Mouse (Mus musculus) WW6 (cell line): ENCODE results near the gene Wdr49.

ENCODE experiments used
- DNase-seq: peaks from one replicate; pipeline ENCODE4 v3.0.0-alpha.2; 2013; ENCODE audit warnings: low read depth, low spot score

Wdr49 gene

DNA sequence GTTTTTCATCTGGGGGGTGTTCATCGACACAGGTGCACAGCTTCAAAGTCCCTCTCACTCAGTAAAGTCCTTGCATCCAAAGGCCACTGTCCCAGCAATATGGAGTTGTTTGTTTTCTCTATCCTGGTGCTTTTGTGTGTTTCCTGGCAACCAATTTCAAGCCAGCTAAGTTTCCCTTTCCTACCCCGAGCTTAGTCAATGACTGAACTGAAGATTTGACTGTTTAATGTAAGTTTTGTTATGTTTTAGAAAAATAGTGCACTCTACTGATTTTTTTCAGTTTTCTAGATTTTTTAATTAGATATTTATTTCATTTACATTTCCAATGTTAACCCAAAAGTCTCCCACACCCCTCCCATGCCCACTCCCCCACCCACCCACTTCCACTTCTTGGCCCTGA lies at the start of gene Wdr49:
TSS of gene Wdr49 (minus strand) at position 101 of the 400 bp plus-strand sequence.
- DNase-seq = no peak

DNA sequence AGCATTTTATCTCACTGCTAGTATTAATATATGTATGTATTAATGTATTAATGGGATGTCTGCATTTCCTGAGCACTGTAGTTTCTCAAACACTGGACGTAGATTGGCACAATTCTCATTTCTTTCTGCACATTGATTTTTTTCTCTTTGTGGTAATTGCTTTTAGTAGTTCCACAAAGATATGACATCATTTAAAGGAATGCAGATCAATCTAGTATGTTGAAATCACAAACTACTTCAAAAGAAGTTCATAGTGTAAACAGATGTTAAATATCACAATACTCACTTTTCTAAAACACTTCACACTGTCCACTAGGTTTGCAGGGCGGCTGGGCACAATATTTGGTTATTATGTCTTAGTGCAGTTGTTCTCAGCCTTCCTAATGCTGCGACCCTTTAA lies 49.1 kb upstream of the Wdr49 start:
- no peak for DNase-seq

DNA sequence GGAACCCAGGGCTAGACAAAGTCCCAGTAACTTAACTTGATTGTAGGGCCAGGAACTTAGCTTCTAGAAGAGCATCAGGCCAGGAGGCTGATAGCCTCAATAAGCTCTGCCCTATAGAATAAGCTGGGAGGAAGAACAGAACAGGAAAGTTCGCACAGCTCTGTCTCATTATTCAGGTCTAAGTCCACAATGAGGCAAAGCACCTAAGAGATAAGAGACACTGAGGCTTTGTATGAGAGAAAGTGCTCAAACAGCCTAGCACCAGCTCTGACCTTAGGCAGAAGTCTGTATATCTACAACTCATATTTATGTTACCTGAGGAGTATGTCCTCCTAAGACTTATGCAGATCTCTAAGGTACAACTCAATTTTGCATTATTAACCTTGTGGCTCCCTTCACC lies 40.6 kb upstream of the Wdr49 start:
- DNase-seq = no peak

DNA sequence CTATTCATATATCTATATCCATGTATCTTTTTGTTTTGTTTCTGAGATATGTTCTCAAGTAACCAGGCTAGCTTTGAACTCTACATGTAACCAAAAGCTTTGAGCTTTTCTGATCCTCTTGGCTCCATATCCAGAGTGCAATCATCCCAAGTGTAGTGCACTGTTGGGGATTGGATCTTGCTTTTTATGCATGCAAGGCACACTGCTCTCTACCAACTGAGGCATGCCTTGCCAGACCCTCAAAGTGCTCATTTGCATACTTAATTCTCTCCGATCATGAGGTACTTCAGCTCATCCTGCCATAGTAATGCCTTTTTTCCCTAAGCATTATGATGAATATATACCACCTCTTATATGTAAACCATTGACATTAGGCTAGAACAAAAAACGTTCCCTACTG lies 39.4 kb upstream of the Wdr49 start:
- no peak for DNase-seq

DNA sequence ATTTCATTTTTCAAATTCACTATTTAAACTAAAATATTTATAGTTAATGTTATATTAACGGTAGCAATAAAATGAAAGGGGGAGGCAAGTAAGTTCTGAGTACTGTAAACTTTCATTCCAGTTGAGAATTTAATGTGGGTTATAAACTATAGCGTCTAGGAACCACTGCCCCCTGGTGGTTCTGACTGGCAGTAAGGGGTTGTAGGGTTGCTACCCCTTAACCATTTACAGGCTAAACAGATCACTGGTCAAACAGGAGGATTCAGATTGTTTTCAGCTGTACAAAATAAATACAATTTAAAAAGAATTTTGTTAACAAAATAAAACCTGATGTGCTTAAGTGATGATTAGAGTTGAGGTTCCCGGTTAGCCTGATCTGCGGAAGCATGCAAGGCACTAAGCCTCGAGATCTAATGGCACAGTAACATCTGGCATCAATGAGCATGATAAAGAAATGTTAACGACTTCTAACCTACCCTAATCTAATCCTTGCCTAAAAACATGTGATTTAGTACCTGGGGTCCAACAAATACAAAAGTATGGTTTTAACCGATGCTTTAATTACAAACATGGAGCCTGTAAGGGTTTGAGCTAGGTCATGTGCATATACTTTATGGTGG lies 35.8 kb upstream of the Wdr49 start:
- no peak for DNase-seq

DNA sequence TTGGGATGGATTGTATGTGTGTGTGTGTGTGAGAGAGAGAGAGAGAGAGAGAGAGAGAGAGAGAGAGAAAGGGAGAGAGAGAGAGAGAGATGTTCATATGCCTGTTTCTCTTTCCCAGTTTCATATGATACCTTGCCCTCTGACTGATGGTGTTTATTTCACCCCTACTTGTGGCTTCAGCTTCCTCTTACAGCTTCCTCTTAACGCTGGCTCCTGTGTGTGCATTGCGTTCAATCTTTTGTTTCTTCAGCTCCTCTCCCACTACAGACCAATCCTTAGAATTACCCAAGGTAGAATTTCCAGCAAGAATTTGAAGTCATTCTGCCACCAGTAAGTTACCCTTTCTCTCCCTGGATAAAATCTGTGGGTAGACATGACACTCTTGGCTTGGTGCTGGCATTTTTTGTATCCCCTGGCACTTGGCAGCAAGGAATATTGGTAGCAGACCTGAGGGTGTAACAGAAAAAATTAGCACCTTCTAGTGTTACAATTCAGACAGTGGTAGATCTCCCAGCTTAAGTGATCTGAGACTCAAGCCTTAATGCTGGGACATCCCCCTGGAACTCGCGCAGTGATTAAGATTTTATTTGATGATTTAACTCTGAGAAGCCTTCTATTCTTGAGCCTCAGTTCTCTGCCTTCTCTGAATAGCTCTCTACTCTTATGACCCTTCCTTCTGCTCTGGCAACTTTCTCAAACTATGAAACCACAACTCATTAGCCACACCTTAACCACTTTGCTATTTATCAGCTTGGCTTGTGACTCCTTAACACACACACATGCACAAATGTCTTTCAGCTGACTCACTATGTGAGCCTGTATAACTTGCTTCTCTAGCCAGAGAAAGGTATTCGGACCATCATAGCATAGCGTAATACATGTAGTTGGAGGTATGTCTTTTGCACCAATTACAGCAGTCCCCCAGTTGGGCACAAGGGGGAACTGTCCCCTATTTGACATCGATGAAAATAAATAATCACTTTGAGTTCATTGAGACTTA lies 17.3 kb upstream of the Wdr49 start:
- no peak for DNase-seq

DNA sequence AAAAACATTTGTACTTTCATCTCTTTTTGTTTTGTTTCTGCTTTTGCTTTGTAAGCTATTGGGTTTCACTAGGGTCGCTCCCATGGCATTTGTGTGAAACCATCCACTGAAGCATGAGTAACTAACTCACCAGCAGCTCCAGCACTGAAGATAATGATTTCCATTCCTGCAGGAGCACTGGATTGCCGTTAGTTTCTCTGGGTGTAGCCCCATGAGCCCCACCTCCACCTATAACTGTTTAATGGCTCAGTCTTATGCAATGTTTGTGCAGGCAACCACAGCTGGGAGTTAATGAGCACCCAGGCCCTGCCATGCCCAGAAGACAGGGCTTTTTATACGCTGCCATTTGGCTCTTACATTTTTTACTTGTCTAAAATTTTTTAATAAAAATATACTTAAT lies 11.0 kb upstream of the Wdr49 start:
- no peak for DNase-seq

DNA sequence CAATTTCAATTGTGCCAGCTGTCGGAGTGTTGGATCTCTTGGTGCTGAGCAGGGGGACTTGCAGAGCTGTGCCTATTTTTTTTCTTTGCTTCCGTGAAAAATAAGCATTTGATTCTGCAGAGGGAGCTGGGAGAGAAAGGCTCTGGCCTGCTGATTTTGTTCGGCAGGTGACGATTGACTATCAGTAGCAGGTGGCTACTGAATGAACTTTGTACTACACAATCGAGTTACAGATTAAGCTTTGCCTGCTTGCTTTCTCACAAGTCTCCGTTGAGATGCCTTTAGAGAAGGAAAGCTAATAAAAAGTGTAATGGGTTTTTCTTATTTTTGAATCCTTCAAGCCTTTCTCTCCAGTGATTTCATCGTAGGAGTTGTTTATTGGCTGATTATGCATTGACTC lies 6.8 kb downstream of the Wdr49 start:
- DNase-seq = no peak

DNA sequence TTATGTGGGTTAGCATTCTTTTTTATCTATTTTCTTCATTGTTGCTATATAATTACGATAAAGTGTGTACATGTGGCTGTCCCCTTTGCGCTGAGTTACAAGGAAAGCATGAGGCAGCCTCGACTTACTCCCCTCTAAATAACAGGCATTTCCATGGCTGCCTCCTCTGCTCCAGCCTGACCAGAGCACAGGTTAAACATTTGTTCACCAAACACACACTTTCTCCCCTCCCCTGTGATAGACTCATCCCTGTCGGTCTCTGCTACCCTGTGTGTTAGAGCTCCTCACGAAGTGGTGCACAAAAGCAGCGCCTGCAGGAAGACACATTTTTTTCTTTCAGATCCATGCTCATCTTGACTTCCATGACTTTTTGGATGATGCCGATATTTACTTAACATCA lies 7.3 kb downstream of the Wdr49 start:
- DNase-seq = no peak

DNA sequence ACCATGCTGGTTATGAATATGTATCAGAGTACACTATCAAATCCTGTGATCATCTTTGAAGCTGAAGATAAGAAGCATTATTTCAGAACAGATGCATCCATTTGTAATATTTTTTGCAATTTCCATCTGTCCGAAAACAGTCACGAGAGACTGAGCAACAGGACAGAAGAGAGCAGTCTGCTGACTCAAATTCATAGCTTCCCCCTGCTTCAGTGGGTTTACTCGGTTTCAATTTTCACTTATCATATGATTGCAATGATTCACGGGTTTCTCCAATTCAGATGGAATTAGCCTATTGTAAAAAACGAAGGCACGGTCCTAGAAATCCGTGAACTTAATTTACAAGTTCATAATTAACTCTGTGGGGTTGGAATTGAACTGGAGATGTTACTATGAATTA lies 13.8 kb downstream of the Wdr49 start:
- no peak for DNase-seq

DNA sequence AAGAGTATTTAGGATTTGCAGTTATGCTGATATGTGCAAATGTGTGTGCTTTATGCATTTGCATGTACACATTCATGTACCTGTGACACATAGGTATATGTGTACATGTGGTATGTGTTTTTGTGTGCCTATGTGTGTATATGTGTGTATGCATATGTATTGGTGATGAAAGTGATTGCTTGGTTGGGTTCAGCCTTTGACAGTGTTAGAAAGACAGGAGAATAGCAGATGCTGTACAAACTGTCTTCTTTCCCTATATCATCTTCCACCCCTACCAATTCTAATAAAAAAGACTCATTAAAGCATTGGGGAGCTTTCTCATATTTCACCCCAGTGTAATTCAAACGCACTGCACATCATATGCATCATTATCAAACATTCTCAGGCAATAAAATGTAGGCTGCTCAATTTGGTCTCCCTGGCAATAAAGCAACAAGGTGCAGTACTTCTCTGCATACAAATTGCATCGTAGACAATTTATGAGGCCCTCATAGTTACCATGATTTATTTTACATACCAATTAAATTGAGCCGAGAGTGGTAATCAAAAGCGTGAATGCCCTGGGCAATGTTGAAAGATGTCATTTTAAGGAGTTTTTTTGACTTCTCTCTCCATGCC lies 51.3 kb downstream of the Wdr49 start:
- DNase-seq = no peak

DNA sequence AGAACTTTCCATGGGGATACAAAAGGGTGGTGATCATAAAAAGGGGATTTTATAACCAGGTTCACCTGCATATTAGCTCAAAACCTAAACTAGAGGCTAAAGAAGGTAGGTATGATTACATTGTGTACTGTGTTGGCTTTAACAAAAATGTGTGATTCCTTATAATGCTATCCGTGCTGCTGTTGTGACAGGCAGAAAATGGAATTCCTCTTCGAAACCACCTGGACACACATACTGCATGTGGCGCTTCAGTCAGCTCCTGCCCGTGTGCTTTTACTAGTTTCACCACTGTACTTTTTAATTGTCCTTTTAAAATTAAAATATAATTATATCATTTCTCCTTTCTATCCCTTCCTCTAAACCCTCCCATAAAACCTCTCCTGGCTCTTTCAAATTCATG lies 86.0 kb downstream of the Wdr49 start:
- no peak for DNase-seq

DNA sequence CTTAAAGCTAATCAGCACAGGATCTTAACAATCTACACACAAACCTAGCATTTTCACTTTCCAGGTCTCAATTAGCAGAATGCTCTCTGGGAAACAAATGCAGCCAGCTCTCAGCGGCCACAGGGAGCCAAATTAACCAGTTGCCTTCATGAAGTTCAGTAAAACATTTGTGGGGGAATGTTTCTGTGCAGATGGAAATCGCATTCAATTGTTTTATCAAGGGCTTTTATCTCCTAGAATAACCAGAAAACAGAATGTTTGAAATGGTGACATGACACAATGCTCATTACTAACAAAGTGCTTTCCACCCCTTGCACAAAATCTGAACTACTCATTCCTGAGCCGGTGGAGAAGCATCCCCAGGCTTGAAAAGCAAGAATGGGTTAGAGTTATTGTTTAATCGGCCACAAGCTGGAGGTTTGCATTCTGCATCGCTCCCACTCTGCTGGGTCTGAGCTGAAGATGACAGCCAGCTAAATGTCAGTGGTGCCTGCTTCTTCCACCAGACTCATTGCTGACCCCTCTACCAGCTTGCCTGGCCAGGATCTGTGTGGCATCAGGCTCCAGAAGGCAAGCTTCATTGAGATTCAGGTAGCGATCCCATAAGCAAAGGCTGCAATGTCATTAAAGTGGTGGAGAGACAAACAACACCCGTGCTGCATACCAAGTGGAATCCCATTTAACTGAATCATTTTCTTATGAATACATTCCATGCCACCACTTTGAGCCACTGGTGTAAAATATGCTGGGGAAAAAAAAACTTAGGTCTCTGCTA lies 86.6 kb downstream of the Wdr49 start:
- no peak for DNase-seq

DNA sequence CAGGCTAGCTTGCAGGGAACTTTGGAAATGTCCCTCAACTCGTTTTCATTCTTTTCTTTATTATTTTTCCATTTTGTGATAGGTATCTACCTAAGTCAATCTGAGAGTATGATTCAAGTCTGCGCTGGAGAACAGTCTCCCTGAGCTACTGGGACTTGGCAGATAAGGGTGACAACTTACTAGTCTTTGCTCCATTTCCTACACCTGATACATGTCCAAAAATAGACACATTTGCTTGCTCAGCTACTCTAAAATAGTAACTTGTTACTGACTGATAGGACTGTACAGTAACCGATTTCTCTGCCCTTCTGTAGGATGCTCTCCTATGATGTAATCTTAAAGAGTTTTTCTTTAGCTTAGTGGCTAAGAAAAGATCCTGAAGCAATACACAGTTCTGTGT lies 87.5 kb downstream of the Wdr49 start:
- DNase-seq = no peak

DNA sequence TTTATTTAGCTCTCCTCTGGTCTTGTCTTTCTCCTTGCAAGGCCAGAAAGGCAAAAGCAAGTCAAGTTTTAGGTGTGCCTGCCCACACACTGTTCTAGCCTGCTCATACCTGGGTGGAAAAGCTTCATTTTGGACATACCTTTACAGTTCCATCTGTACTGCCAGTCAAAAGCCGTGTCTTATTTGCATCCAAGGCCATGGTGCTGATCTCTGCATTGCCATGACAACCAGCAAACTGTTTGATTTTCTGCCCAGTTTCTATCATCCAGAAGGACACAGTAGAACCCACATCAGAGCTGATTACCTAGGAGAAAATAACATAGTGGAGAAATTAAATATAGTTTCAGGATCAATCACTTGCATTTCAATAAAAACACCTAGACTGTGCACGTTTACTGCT lies 100.2 kb downstream of the Wdr49 start:
- DNase-seq = no peak

DNA sequence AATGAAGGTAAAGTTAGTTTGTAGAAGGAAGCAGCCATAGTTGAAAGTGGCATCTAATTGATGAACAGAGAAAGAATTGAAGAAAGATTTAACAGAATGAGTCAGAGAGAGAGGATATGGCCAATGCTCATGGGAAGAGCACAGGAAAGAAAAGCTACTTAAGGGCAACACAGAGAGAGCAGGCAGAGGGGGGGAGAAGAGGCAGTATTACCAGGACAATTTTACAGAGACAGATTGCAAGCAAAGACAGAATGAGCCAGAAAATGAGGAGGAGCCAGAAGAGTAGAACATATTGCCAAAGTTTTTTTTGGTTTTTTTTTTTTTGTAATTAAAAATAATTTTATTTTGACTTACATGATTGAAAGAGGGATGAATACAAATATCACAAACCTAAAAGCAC lies 128.0 kb downstream of the Wdr49 start:
- no peak for DNase-seq

DNA sequence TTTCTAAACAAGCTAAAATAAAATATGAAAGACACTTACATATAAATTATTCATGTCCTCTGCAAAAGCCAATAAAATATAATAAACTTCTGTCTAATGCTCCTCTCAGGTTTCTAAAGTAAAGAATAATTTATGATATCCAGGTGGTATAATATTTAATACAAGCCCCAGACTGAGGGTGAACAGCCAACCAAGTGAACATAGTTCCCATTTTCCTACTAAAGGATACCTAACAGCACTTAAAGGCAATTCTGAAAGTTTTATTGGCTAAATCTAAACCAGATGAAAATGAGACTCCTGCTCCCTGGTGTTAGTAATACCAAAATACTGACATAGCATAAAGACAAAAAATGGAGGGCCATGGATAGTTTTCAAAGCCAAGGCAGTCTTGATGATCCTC lies 144.8 kb downstream of the Wdr49 start:
- no peak for DNase-seq

DNA sequence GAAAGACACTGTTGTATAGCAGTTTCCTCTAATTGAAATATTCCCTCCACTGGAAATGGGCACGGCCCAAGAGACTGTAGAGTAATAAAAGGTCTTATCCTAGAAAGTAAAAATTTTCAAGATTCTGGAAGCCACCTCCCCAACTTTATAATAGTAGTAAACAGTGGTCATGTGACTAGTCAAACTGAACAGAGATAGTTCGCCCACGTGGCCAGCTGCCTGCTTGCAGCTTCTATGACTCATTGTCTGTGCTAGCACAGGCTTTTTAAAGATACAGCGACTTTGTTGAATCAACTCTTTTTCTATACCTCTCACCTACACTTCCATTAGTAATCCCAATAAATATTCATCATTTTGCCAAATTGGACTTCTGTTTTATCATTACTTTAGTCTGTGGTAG lies 161.0 kb downstream of the Wdr49 start:
- DNase-seq = no peak

DNA sequence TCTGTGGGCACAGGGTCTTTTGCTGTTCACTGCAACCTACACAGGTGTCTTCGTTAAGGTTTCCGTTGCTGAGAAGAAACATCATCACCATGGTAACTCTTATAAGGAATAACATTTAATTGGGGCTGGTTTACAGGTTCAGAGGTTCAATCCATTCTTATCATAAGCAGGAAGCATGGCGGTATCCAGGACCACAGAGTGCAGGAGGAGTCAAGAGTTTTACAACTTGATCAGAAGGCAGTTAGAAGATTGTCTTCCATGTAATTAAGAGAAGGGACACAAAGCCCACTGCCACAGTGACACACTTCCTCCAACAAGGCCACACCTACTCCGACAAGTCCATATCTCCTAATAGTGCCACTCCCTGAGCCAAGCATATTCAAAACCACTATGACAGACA lies 173.1 kb downstream of the Wdr49 start:
- no peak for DNase-seq

DNA sequence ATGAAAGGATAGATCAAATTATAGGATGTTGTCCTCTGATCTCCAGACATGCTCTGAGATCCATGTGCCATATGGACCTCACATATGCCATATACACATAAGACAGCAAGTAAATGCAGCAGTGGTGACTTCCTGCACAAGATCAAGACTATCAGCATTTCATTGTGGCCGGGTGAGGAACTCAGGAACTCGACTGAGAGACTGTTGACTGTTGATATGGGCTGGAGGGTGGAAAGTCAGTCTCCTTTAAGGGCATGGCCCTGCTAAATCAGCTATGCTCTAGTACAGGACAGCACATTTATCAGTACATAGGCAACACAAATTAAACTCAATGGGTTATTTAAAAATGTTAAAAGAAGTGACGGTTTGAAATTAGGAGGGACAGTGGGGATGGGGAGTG lies 173.7 kb downstream of the Wdr49 start:
- no peak for DNase-seq

DNA sequence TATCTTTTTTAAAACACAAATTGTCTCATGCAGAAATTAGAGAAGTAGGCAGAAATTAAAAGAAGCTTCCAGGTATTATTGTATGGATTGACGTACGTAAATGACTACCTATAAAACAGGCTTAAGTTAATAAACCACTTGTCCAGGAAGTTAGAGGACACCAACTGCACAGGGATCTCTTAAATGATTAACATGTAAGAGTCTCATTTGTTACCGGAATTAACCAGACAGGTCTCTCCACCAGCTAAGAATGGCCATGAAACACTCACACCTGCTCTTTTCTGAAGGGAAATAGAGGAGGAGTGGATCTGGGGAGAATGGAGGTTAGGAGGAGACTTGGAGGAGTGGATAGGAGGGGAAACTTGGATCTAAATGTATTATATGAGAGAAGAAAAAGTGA lies 176.4 kb downstream of the Wdr49 start:
- DNase-seq = no peak

DNA sequence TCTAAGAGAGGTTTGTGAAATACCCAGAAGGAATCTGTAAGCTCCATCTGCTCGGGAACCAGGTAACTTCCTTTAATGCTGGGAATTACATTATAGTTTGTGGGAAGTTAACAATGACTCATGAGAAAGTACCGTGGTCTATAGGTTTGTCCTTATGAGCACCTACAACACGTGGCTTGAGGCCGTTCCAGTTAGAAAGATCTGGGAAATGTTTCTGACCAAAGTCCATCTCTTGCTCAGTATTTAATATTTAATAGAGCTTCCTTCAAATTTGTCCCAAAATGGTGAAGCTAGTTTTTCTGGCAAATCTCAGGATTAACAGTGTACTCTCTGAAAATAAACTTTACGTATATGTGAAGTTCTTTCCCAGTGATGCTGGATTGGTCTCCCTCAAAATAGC lies 177.3 kb downstream of the Wdr49 start:
- DNase-seq = no peak
